Mouse (Mus musculus) hindbrain, embryonic 12.5 days (tissue): ENCODE results near the gene Fam178b. TPM values are rescaled to one million over a fixed set of nuclear protein-coding genes. Genes with fewer than 3 reads are reported as not detected.

Experiments
- ATAC-seq: fragments of 200-750 bp; cut with Nextera tagmentation; 2 replicates; pipeline ENCODE4 v1.8.0; 2017; ENCODE audit warnings: moderate TSS enrichment; ENCODE audit not compliant: low FRiP score
- H3K27ac ChIP-seq: fragments of 300-500 bp; sonication (generic); 2 replicates; pipeline ENCODE4 v1.5.1; 2016; ENCODE audit warnings: mild to moderate bottlenecking
- H3K27me3 ChIP-seq: fragments of 300-500 bp; sonication (generic); 2 replicates; pipeline ENCODE4 v1.6.1; 2016; ENCODE audit warnings: mild to moderate bottlenecking
- H3K36me3 ChIP-seq: fragments of 300-500 bp; sonication (generic); 2 replicates; pipeline ENCODE4 v1.6.1; 2016; ENCODE audit warnings: mild to moderate bottlenecking
- H3K4me1 ChIP-seq: fragments of 300-500 bp; sonication (generic); 2 replicates; pipeline ENCODE4 v1.6.1; 2016
- H3K4me2 ChIP-seq: fragments of 300-500 bp; sonication (generic); replicated peaks from 2 replicates; pipeline ENCODE4 v1.6.1; 2016; ENCODE audit warnings: mild to moderate bottlenecking
- H3K4me3 ChIP-seq: fragments of 300-500 bp; sonication (generic); 2 replicates; pipeline ENCODE4 v1.5.1; 2016; ENCODE audit warnings: mild to moderate bottlenecking
- H3K9ac ChIP-seq: fragments of 300-500 bp; sonication (generic); 2 replicates; pipeline ENCODE4 v1.6.1; 2016; ENCODE audit warnings: mild to moderate bottlenecking, moderate library complexity
- H3K9me3 ChIP-seq: fragments of 300-500 bp; sonication (generic); replicated peaks from 2 replicates; pipeline ENCODE4 v1.6.1; 2016; ENCODE audit warnings: mild to moderate bottlenecking
- WGBS: fragments of 180-500 bp; shearing (Covaris S2); methylation state at CpG from one replicate; pipeline ENCODE4 v1.1.7; 2016; 5-methylcytosine and 5-hydroxymethylcytosine counted together
- polyA plus RNA-seq: library from polyadenylated mRNA; unstranded; fragments of >200 nt; fragmentation: Nextera tagmentation; extraction: Ambion mirVana; gene quantifications from 2 replicates; pipeline ENCODE4 v1.2.1, GENCODE M21; 2016

Fam178b gene
- polyA plus RNA-seq, 1 experiment from 2014 or later = 0.67 TPM

- Histone ChIP-seq H3K27ac (no peak overlapping the region), H3K36me3 (no peaks in the 10 kb centered on the region), H3K4me3 (no peak overlapping the region), H3K9me3 (no peaks in the 10 kb centered on the region), H3K27me3 (no peaks in the 10 kb centered on the region), H3K9ac (no peak overlapping the region), H3K4me1 (peaks cover 4% of the 10 kb centered on the region), H3K4me2 (no peak overlapping the region)
- WGBS = 70% methylated on average over 13 of the region's 13 CpGs
- no peak for ATAC-seq
Observed at GRCm38 (mm10) chr1:36611449-36612123, 71.4 kb downstream of the Fam178b start.

GRCm38 (mm10) chr1:36608211-36608610, 74.8 kb downstream of the Fam178b start:
- no peak overlapping the region for H3K9ac ChIP-seq
- peaks cover 4% of the 10 kb centered on the region for H3K4me1 ChIP-seq
- no peak overlapping the region for H3K27ac ChIP-seq
- WGBS = 78% methylated on average over 4 of the region's 4 CpGs
- no peak overlapping the region for H3K4me2 ChIP-seq
- H3K4me3 ChIP-seq = no peak overlapping the region
- H3K27me3 ChIP-seq = no peaks in the 10 kb centered on the region
- H3K36me3 ChIP-seq = no peaks in the 10 kb centered on the region
- H3K9me3 ChIP-seq = no peaks in the 10 kb centered on the region
- no peak for ATAC-seq

GRCm38 (mm10) chr1:36606951-36607350, 76.0 kb downstream of the Fam178b start:
- ATAC-seq = no peak
- H3K4me2 ChIP-seq = no peak overlapping the region
- 77% methylated on average over 7 of the region's 7 CpGs for WGBS
- H3K4me1 ChIP-seq = peaks cover 4% of the 10 kb centered on the region
- H3K36me3 ChIP-seq = no peaks in the 10 kb centered on the region
- no peak overlapping the region for H3K4me3 ChIP-seq
- no peak overlapping the region for H3K27ac ChIP-seq
- no peaks in the 10 kb centered on the region for H3K27me3 ChIP-seq
- H3K9ac ChIP-seq = no peak overlapping the region
- H3K9me3 ChIP-seq = no peaks in the 10 kb centered on the region

- H3K9ac ChIP-seq = no peak overlapping the region
- H3K4me1 ChIP-seq = no peaks in the 10 kb centered on the region
- no peak for ATAC-seq
- no peak overlapping the region for H3K27ac ChIP-seq
- 78% methylated on average over 12 of the region's 12 CpGs for WGBS
- no peaks in the 10 kb centered on the region for H3K36me3 ChIP-seq
- H3K4me2 ChIP-seq = no peak overlapping the region
- H3K4me3 ChIP-seq = no peak overlapping the region
- no peaks in the 10 kb centered on the region for H3K27me3 ChIP-seq
- no peaks in the 10 kb centered on the region for H3K9me3 ChIP-seq
Observed at GRCm38 (mm10) chr1:36604254-36605156, 78.5 kb downstream of the Fam178b start.

- no peak for ATAC-seq
- Histone ChIP-seq H3K9me3 (no peaks in the 10 kb centered on the region), H3K27me3 (no peaks in the 10 kb centered on the region), H3K4me2 (no peak overlapping the region), H3K27ac (no peak overlapping the region), H3K4me3 (no peak overlapping the region), H3K9ac (no peak overlapping the region), H3K36me3 (no peaks in the 10 kb centered on the region), H3K4me1 (no peaks in the 10 kb centered on the region)
- WGBS = 65% methylated on average over 9 of the region's 9 CpGs
Observed at GRCm38 (mm10) chr1:36603361-36603760, 79.6 kb downstream of the Fam178b start.

- no peak for ATAC-seq
- 64% methylated on average over 4 of the region's 4 CpGs for WGBS
- Histone ChIP-seq H3K36me3 (no peaks in the 10 kb centered on the region), H3K4me2 (no peak overlapping the region), H3K27me3 (no peaks in the 10 kb centered on the region), H3K9me3 (no peaks in the 10 kb centered on the region), H3K27ac (no peak overlapping the region), H3K4me3 (no peak overlapping the region), H3K9ac (no peak overlapping the region), H3K4me1 (no peaks in the 10 kb centered on the region)
Observed at GRCm38 (mm10) chr1:36602271-36602670, 80.7 kb downstream of the Fam178b start.

- H3K36me3 ChIP-seq = no peaks in the 10 kb centered on the region
- ATAC-seq = no peak
- H3K4me2 ChIP-seq = no peak overlapping the region
- H3K4me3 ChIP-seq = no peak overlapping the region
- H3K27ac ChIP-seq = no peak overlapping the region
- H3K9me3 ChIP-seq = no peaks in the 10 kb centered on the region
- H3K4me1 ChIP-seq = peaks cover 13% of the 10 kb centered on the region
- no peak overlapping the region for H3K9ac ChIP-seq
- WGBS = 71% methylated on average over 2 of the region's 2 CpGs
- H3K27me3 ChIP-seq = no peaks in the 10 kb centered on the region
Observed at GRCm38 (mm10) chr1:36598411-36598810, 84.6 kb downstream of the Fam178b start.

GRCm38 (mm10) chr1:36596114-36596513, 86.9 kb downstream of the Fam178b start:
- no peaks in the 10 kb centered on the region for H3K27me3 ChIP-seq
- H3K36me3 ChIP-seq = no peaks in the 10 kb centered on the region
- H3K4me1 ChIP-seq = peaks cover 13% of the 10 kb centered on the region
- ATAC-seq = peak; percentile 87
- no peaks in the 10 kb centered on the region for H3K9me3 ChIP-seq
- 0 out of 2 replicates have a peak overlapping the region, but pooled peaks have one; percentile 11 for H3K4me2 ChIP-seq
- peak overlapping the region; percentile 63; the same call in 1 of the 2 replicates for H3K27ac ChIP-seq
- H3K4me3 ChIP-seq = no peak overlapping the region
- H3K9ac ChIP-seq = no peak overlapping the region
- 13% methylated on average over 4 of the region's 4 CpGs for WGBS

- H3K4me2 ChIP-seq = 0 out of 2 replicates have a peak overlapping the region, but pooled peaks have one; percentile 11
- H3K4me1 ChIP-seq = peaks cover 17% of the 10 kb centered on the region
- H3K4me3 ChIP-seq = no peak overlapping the region
- peak; percentile 62 for ATAC-seq
- no peaks in the 10 kb centered on the region for H3K27me3 ChIP-seq
- H3K36me3 ChIP-seq = no peaks in the 10 kb centered on the region
- WGBS = 54% methylated on average over 10 of the region's 10 CpGs
- no peak overlapping the region for H3K9ac ChIP-seq
- no peaks in the 10 kb centered on the region for H3K9me3 ChIP-seq
- 0 out of 2 replicates have a peak overlapping the region, but pooled peaks have one; percentile 13 for H3K27ac ChIP-seq
Observed at GRCm38 (mm10) chr1:36595167-36595931, 87.6 kb downstream of the Fam178b start.

GRCm38 (mm10) chr1:36593099-36593498, 89.9 kb downstream of the Fam178b start:
- ATAC-seq = no peak
- WGBS = 18% methylated on average over 1 of the region's 1 CpGs
- H3K27ac ChIP-seq = no peak overlapping the region

GRCm38 (mm10) chr1:36591408-36591807, 91.6 kb downstream of the Fam178b start:
- H3K9ac ChIP-seq = no peak overlapping the region
- H3K9me3 ChIP-seq = no peaks in the 10 kb centered on the region
- no peaks in the 10 kb centered on the region for H3K36me3 ChIP-seq
- ATAC-seq = no peak
- no peak overlapping the region for H3K27ac ChIP-seq
- no peak overlapping the region for H3K4me2 ChIP-seq
- no peak overlapping the region for H3K4me3 ChIP-seq
- WGBS = 82% methylated on average over 2 of the region's 2 CpGs
- H3K27me3 ChIP-seq = no peaks in the 10 kb centered on the region; the same call in 1 of the 2 replicates
- peaks cover 37% of the 10 kb centered on the region for H3K4me1 ChIP-seq

More at GRCm38 (mm10) chr1:36593099-36593498, 89.9 kb downstream of the Fam178b start:
- Histone ChIP-seq H3K36me3 (no peaks in the 10 kb centered on the region), H3K9ac (no peak overlapping the region), H3K4me3 (no peak overlapping the region), H3K27me3 (no peaks in the 10 kb centered on the region), H3K4me2 (no peak overlapping the region), H3K9me3 (no peaks in the 10 kb centered on the region), H3K4me1 (peaks cover 37% of the 10 kb centered on the region)

GRCm38 (mm10) chr1:36590664-36591063, 92.3 kb downstream of the Fam178b start:
- no peak overlapping the region for H3K9ac ChIP-seq
- no peak for ATAC-seq
- H3K4me2 ChIP-seq = no peak overlapping the region
- H3K27ac ChIP-seq = no peak overlapping the region
- H3K4me3 ChIP-seq = no peak overlapping the region
- no peaks in the 10 kb centered on the region for H3K36me3 ChIP-seq
- H3K27me3 ChIP-seq = no peaks in the 10 kb centered on the region; the same call in 1 of the 2 replicates
- peaks cover 30% of the 10 kb centered on the region for H3K4me1 ChIP-seq
- 65% methylated on average over 9 of the region's 9 CpGs for WGBS
- no peaks in the 10 kb centered on the region for H3K9me3 ChIP-seq
